Mouse (Mus musculus) heart, postnatal 4 days (tissue): ENCODE results near the gene Fut7. TPM values are rescaled to one million over a fixed set of nuclear protein-coding genes. Genes with fewer than 3 reads are reported as not detected.

Source experiments
- DNase-seq: peaks from one replicate; pipeline ENCODE4 v3.0.0; 2021
- microRNA-seq, 2 experiments: library from miRNA; unstranded; fragments of <30 nt; microRNA quantifications; one replicate each; pipeline ENCODE4 v1.2.0; 2021 to 2022
- total RNA-seq, 2 experiments: library from RNA; stranded (reverse); gene quantifications; 2 replicates each; pipeline ENCODE4 v1.2.3; 2021

Fut7 gene
- total RNA-seq, 2 experiments from 2014 or later = 0.11 TPM; not detected in 1

GRCm38 (mm10) chr2:25460135-25460534 is 37.1 kb downstream of the Fut7 start:
- peak; percentile 32 for DNase-seq

- peak; percentile 93 for DNase-seq
Observed at GRCm38 (mm10) chr2:25460551-25461309, 37.7 kb downstream of the Fut7 start, which contains the start of gene Paxx. Gene Paxx, minus strand, starts transcription at chr2:25461094.

GRCm38 (mm10) chr2:25461407-25461806 is 38.3 kb downstream of the Fut7 start:
- no peak for DNase-seq

- no peak for DNase-seq
Observed at GRCm38 (mm10) chr2:25463630-25464029, 40.6 kb downstream of the Fut7 start.

- no peak for DNase-seq
Observed at GRCm38 (mm10) chr2:25465256-25465655, 42.2 kb downstream of the Fut7 start.

GRCm38 (mm10) chr2:25465816-25466635 is 43.0 kb downstream of the Fut7 start:
- DNase-seq = no peak

GRCm38 (mm10) chr2:25467606-25468303 is 44.7 kb downstream of the Fut7 start:
- DNase-seq = peak; percentile 53

- peak; percentile 78 for DNase-seq
Observed at GRCm38 (mm10) chr2:25468962-25469915, 46.2 kb downstream of the Fut7 start.

DNA sequence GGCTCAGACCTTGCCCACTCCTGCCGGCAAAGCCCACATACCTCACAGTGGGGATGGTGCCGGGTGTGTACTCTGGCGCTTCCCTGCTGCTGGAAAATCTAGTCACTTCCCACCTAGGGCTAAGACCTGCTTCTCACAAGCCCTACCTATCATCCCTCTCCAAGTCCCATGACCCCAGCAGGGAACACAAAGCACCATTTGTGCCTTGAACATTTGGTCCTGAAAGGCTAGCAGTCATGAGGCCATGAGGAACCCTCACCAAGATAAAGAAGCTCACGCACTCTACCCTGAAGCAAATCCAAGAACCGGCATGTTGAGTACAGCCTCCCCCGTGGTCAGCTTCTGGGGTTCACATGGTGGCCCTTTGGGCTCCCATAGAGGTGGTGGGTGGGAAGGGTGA is 46.9 kb downstream of the Fut7 start, which contains the start of gene Ptgds:
Gene Ptgds, minus strand, starts transcription at position 78 of the 400 bp plus-strand sequence.
- no peak for DNase-seq

- no peak for DNase-seq
Observed at GRCm38 (mm10) chr2:25472550-25472949, 49.5 kb downstream of the Fut7 start.

Small RNA genes lying within 50 kb of the gene (microRNA-seq; reads per million reads assigned to microRNA genes)
- gene Mir3087 = 0.69 to 0.82 reads per million in 2 experiments

Other genes with a start within 250 kb of the Fut7 start
- gene Nrarp, start 242.5 kb upstream of the Fut7 start, total RNA-seq = 10 to 100 TPM; 31.2 to 33.4 TPM
- 1 to 10 TPM; 4.4 to 5.8 TPM for gene Tor4a, start 226.4 kb upstream of the Fut7 start, total RNA-seq
- gene Nelfb, start 211.8 kb upstream of the Fut7 start, total RNA-seq = 10 to 100 TPM; 43.4 to 44.5 TPM
- not detected for gene Stpg3, start 208.6 kb upstream of the Fut7 start, total RNA-seq
- gene Fam166a, start 204.5 kb upstream of the Fut7 start, total RNA-seq = not detected
- 100 to 1,000 TPM; 415 to 442 TPM for gene Tubb4b, start 198.6 kb upstream of the Fut7 start, total RNA-seq
- gene Slc34a3, start 188.9 kb upstream of the Fut7 start, total RNA-seq = not detected
- gene Rnf224, start 186.5 kb upstream of the Fut7 start, total RNA-seq = not detected
- gene Rnf208, start 181.0 kb upstream of the Fut7 start, total RNA-seq = 1 to 10 TPM; 1.5 to 3.0 TPM
- gene Cysrt1, start 180.8 kb upstream of the Fut7 start, total RNA-seq = not detected
- gene AL732309.1, start 176.4 kb upstream of the Fut7 start, total RNA-seq = 1 to 10 TPM; 1.3 to 1.8 TPM
- 10 to 100 TPM; 16.9 to 18.1 TPM for gene Tmem203, start 167.8 kb upstream of the Fut7 start, total RNA-seq
- 1 to 10 TPM; 4.9 to 5.7 TPM for gene Tprn, start 160.6 kb upstream of the Fut7 start, total RNA-seq
- gene Ssna1, start 150.8 kb upstream of the Fut7 start, total RNA-seq = 10 to 100 TPM; 60.0 to 62.0 TPM
- gene Anapc2, start 150.8 kb upstream of the Fut7 start, total RNA-seq = 10 to 100 TPM; 49.7 to 53.1 TPM
- not detected for gene Tmem210, start 135.1 kb upstream of the Fut7 start, total RNA-seq
- not detected for gene Lrrc26, start 133.4 kb upstream of the Fut7 start, total RNA-seq
- gene Grin1, start 104.1 kb upstream of the Fut7 start, total RNA-seq = not detected
- 10 to 100 TPM; 27.2 to 28.6 TPM for gene Man1b1, start 90.9 kb upstream of the Fut7 start, total RNA-seq
- gene Dpp7, start 66.9 kb upstream of the Fut7 start, total RNA-seq = 1 to 10 TPM; 4.7 to 5.2 TPM
- gene Uap1l1, start 57.6 kb upstream of the Fut7 start, total RNA-seq = 1 to 10 TPM; 7.3 to 9.5 TPM
- 10 to 100 TPM in 1 of 2 experiments, 1 to 10 TPM in 1; 8.7 to 10.8 TPM for gene Sapcd2, start 50.9 kb upstream of the Fut7 start, total RNA-seq
- 1 to 10 TPM; 5.7 to 8.5 TPM for gene Entpd2, start 27.4 kb upstream of the Fut7 start, total RNA-seq
- gene Npdc1, start 23.9 kb upstream of the Fut7 start, total RNA-seq = 10 to 100 TPM; 33.1 to 35.2 TPM
- 10 to 100 TPM; 19.4 to 20.7 TPM for gene Abca2, start 5.4 kb downstream of the Fut7 start, total RNA-seq
- gene Clic3, start 33.6 kb downstream of the Fut7 start, total RNA-seq = 1 to 10 TPM; 2.8 to 4.1 TPM
- gene Paxx, start 37.8 kb downstream of the Fut7 start, total RNA-seq = 10 to 100 TPM; 30.5 to 32.8 TPM
- 100 to 1,000 TPM; 117 to 137 TPM for gene Ptgds, start 46.8 kb downstream of the Fut7 start, total RNA-seq
- gene Lcn12, start 70.6 kb downstream of the Fut7 start, total RNA-seq = not detected
- 10 to 100 TPM; 93.6 to 98.6 TPM for gene Fbxw5, start 77.5 kb downstream of the Fut7 start, total RNA-seq
- under 1 TPM in 1 of 2 experiments, not detected in 1; 0.45 TPM for gene C8g, start 78.5 kb downstream of the Fut7 start, total RNA-seq
- 10 to 100 TPM; 13.2 to 15.8 TPM for gene Traf2, start 123.7 kb downstream of the Fut7 start, total RNA-seq
- 100 to 1,000 TPM; 151 to 152 TPM for gene Edf1, start 134.6 kb downstream of the Fut7 start, total RNA-seq
- gene Mamdc4, start 151.6 kb downstream of the Fut7 start, total RNA-seq = 1 to 10 TPM; 1.4 to 2.3 TPM
- 100 to 1,000 TPM; 100 to 101 TPM for gene Phpt1, start 152.0 kb downstream of the Fut7 start, total RNA-seq
- gene Ajm1, start 158.5 kb downstream of the Fut7 start, total RNA-seq = under 1 TPM; 0.14 to 0.41 TPM
- gene Rabl6, start 185.3 kb downstream of the Fut7 start, total RNA-seq = 10 to 100 TPM; 51.4 to 61.5 TPM
- not detected for gene Ccdc183, start 194.4 kb downstream of the Fut7 start, total RNA-seq
- 10 to 100 TPM; 22.2 to 24.0 TPM for gene Tmem141, start 198.7 kb downstream of the Fut7 start, total RNA-seq
- gene Fcna, start 204.8 kb downstream of the Fut7 start, total RNA-seq = 1 to 10 TPM; 1.3 to 1.4 TPM
- under 1 TPM; 0.72 to 0.74 TPM for gene Lcn8, start 229.9 kb downstream of the Fut7 start, total RNA-seq
- gene Lcn5, start 234.7 kb downstream of the Fut7 start, total RNA-seq = not detected